Mouse (Mus musculus) forebrain, postnatal 0 days (tissue): Measurements from ENCODE around the gene Vta1. TPM values are rescaled to one million over a fixed set of nuclear protein-coding genes. Genes with fewer than 3 reads are reported as not detected.
A peak's percentile ranks its signal among the peaks of the same experiment; 100 is the strongest.

Experiments
- ATAC-seq: fragments of 200-750 bp; cut with Nextera tagmentation; 2 replicates; pipeline ENCODE4 v1.8.0; 2017; ENCODE audit warnings: mild to moderate bottlenecking, moderate library complexity
- DNase-seq: peaks from one replicate; pipeline ENCODE4 v3.0.0-alpha.2; 2015
- H3K27ac ChIP-seq: fragments of 300-500 bp; sonication (generic); 2 replicates; pipeline ENCODE4 v1.5.1; 2014; ENCODE audit warnings: low read depth, mild to moderate bottlenecking, antibody characterized with exemption, low read length, moderate library complexity, mixed read lengths
- H3K27me3 ChIP-seq: fragments of 300-500 bp; sonication (generic); 2 replicates; pipeline ENCODE4 v1.6.1; 2014; ENCODE audit warnings: mild to moderate bottlenecking, low read length, mixed read lengths; ENCODE audit not compliant: insufficient read depth
- H3K36me3 ChIP-seq: fragments of 300-500 bp; sonication (generic); 2 replicates; pipeline ENCODE4 v1.6.1; 2014; ENCODE audit warnings: mild to moderate bottlenecking, moderate library complexity; ENCODE audit not compliant: insufficient read depth
- H3K4me1 ChIP-seq: fragments of 300-500 bp; sonication (generic); 2 replicates; pipeline ENCODE4 v1.6.1; 2014; ENCODE audit warnings: antibody characterized with exemption; ENCODE audit not compliant: insufficient read depth
- H3K4me2 ChIP-seq: fragments of 300-500 bp; sonication (generic); 2 replicates; pipeline ENCODE4 v1.6.1; 2014; ENCODE audit warnings: low read depth, mild to moderate bottlenecking, moderate library complexity
- H3K4me3 ChIP-seq: fragments of 300-500 bp; sonication (generic); 2 replicates; pipeline ENCODE4 v1.5.1; 2014; ENCODE audit warnings: low read depth, low read length, mixed read lengths
- H3K9ac ChIP-seq: fragments of 300-500 bp; sonication (generic); 2 replicates; pipeline ENCODE4 v1.6.1; 2014; ENCODE audit warnings: mild to moderate bottlenecking
- H3K9me3 ChIP-seq: fragments of 300-500 bp; sonication (generic); 2 replicates; pipeline ENCODE4 v1.6.1; 2016; ENCODE audit warnings: low read length
- CTCF ChIP-seq: sonication (generic); IDR thresholded peaks from 2 replicates; pipeline ENCODE4 v1.5.1; 2016; ENCODE audit warnings: antibody characterized with exemption, control low read depth, low read depth
- WGBS: fragments of 180-500 bp; shearing (Covaris S2); extraction: QIAGEN DNeasy Blood & Tissue Kit; methylation state at CpG from one replicate; pipeline ENCODE4 v1.1.7; 2014; 5-methylcytosine and 5-hydroxymethylcytosine counted together
- polyA plus RNA-seq: library from polyadenylated mRNA; unstranded; fragments of >200 nt; fragmentation: Nextera tagmentation; extraction: Ambion mirVana; gene quantifications from 2 replicates; pipeline ENCODE4 v1.2.1, GENCODE M21; 2015
- total RNA-seq: library from RNA; depleted of rRNA; stranded (reverse); fragments of >200 nt; gene quantifications from 2 replicates; pipeline ENCODE4 v1.2.3, GENCODE M21; 2014

Vta1 gene
- total and polyA plus RNA-seq, 2 experiments from 2014 or later: 128 to 197 TPM

- TF ChIP-seq CTCF: no peak
- Histone ChIP-seq H3K4me3 (no peak overlapping the region), H3K9ac (no peak overlapping the region), H3K36me3 (peaks cover 7% of the 10 kb centered on the region), H3K9me3 (no peaks in the 10 kb centered on the region), H3K4me1 (no peaks in the 10 kb centered on the region), H3K27ac (no peak overlapping the region), H3K27me3 (no peaks in the 10 kb centered on the region), H3K4me2 (no peak overlapping the region)
- ATAC-seq (no peak), DNase-seq (no peak)
- WGBS: 33% methylated on average over 3 of the region's 3 CpGs
Measured at GRCm38 (mm10) chr10:14690349-14690748, 15.0 kb downstream of the Vta1 start.

- H3K36me3 ChIP-seq: peaks cover 7% of the 10 kb centered on the region
- no peak for TF ChIP-seq CTCF
- no peak overlapping the region for H3K4me2 ChIP-seq
- DNase-seq (no peak), ATAC-seq (no peak)
- H3K4me3 ChIP-seq: no peak overlapping the region
- no peaks in the 10 kb centered on the region for H3K9me3 ChIP-seq
- H3K4me1 ChIP-seq: no peaks in the 10 kb centered on the region
- H3K27ac ChIP-seq: no peak overlapping the region
- no peaks in the 10 kb centered on the region for H3K27me3 ChIP-seq
- H3K9ac ChIP-seq: no peak overlapping the region
- WGBS: 97% methylated on average over 6 of the region's 6 CpGs
Measured at GRCm38 (mm10) chr10:14688785-14689442, 16.4 kb downstream of the Vta1 start.

GRCm38 (mm10) chr10:14685663-14686062 lies 19.7 kb downstream of the Vta1 start:
- WGBS: 100% methylated on average over 1 of the region's 1 CpGs
- no peak for DNase-seq

GRCm38 (mm10) chr10:14666147-14666546 lies 39.2 kb downstream of the Vta1 start:
- 96% methylated on average over 2 of the region's 2 CpGs for WGBS
- H3K4me1 ChIP-seq: no peaks in the 10 kb centered on the region
- H3K9me3 ChIP-seq: no peaks in the 10 kb centered on the region
- DNase-seq (no peak), ATAC-seq (no peak)
- H3K27me3 ChIP-seq: no peaks in the 10 kb centered on the region
- H3K27ac ChIP-seq: no peak overlapping the region
- H3K36me3 ChIP-seq: peaks cover 21% of the 10 kb centered on the region
- no peak overlapping the region for H3K9ac ChIP-seq
- TF ChIP-seq CTCF: no peak
- no peak overlapping the region for H3K4me3 ChIP-seq
- H3K4me2 ChIP-seq: no peak overlapping the region

More at GRCm38 (mm10) chr10:14685663-14686062, 19.7 kb downstream of the Vta1 start:
- TF ChIP-seq CTCF: peak; percentile 37
- Histone ChIP-seq H3K4me2 (no peak overlapping the region), H3K36me3 (peaks cover 7% of the 10 kb centered on the region), H3K9me3 (no peaks in the 10 kb centered on the region), H3K9ac (no peak overlapping the region), H3K27me3 (no peaks in the 10 kb centered on the region), H3K4me1 (no peaks in the 10 kb centered on the region), H3K27ac (no peak overlapping the region), H3K4me3 (no peak overlapping the region)
- no peak for ATAC-seq

GRCm38 (mm10) chr10:14660875-14661274 lies 44.5 kb downstream of the Vta1 start:
- 85% methylated on average over 2 of the region's 2 CpGs for WGBS
- Histone ChIP-seq H3K4me2 (no peak overlapping the region), H3K36me3 (peaks cover 21% of the 10 kb centered on the region), H3K9ac (no peak overlapping the region), H3K4me3 (no peak overlapping the region), H3K9me3 (no peaks in the 10 kb centered on the region), H3K4me1 (no peaks in the 10 kb centered on the region), H3K27me3 (no peaks in the 10 kb centered on the region), H3K27ac (no peak overlapping the region)
- DNase-seq (no peak), ATAC-seq (no peak)
- no peak for TF ChIP-seq CTCF

- DNase-seq (no peak), ATAC-seq (no peak)
- H3K27me3 ChIP-seq: no peaks in the 10 kb centered on the region
- H3K4me1 ChIP-seq: no peaks in the 10 kb centered on the region
- H3K4me3 ChIP-seq: no peak overlapping the region
- TF ChIP-seq CTCF: no peak
- no peaks in the 10 kb centered on the region for H3K9me3 ChIP-seq
- no peak overlapping the region for H3K4me2 ChIP-seq
- H3K27ac ChIP-seq: no peak overlapping the region
- WGBS: 78% methylated on average over 1 of the region's 1 CpGs
- no peak overlapping the region for H3K9ac ChIP-seq
- H3K36me3 ChIP-seq: no peaks in the 10 kb centered on the region
Measured at GRCm38 (mm10) chr10:14639635-14640034, 65.7 kb downstream of the Vta1 start.

- no peak overlapping the region for H3K4me2 ChIP-seq
- ATAC-seq (no peak), DNase-seq (no peak)
- no peak for TF ChIP-seq CTCF
- H3K9ac ChIP-seq: no peak overlapping the region
- H3K27me3 ChIP-seq: no peaks in the 10 kb centered on the region
- no peaks in the 10 kb centered on the region for H3K9me3 ChIP-seq
- no peak overlapping the region for H3K27ac ChIP-seq
- WGBS: 89% methylated on average over 4 of the region's 4 CpGs
- H3K4me1 ChIP-seq: no peaks in the 10 kb centered on the region
- no peaks in the 10 kb centered on the region for H3K36me3 ChIP-seq
- no peak overlapping the region for H3K4me3 ChIP-seq
Measured at GRCm38 (mm10) chr10:14639043-14639442, 66.3 kb downstream of the Vta1 start.
